Mouse (Mus musculus) embryonic facial prominence, embryonic 15.5 days (tissue): ENCODE results near the gene Tef. TPM values are rescaled to one million over a fixed set of nuclear protein-coding genes. Genes with fewer than 3 reads are reported as not detected.
A peak's percentile ranks its signal among the peaks of the same experiment; 100 is the strongest.

Source experiments
- ATAC-seq: fragments of 200-750 bp; cut with Nextera tagmentation; 2 replicates; pipeline ENCODE4 v1.8.0; 2017; ENCODE audit warnings: low read depth, moderate TSS enrichment; ENCODE audit not compliant: insufficient number of reproducible peaks, low FRiP score, low TSS enrichment
- H3K27ac ChIP-seq: fragments of 300-500 bp; sonication (generic); replicated peaks from 2 replicates; pipeline ENCODE4 v1.5.1; 2015; ENCODE audit warnings: mild to moderate bottlenecking, inconsistent platforms
- H3K27me3 ChIP-seq: fragments of 300-500 bp; sonication (generic); 2 replicates; pipeline ENCODE4 v1.6.1; 2015; ENCODE audit warnings: inconsistent platforms
- H3K36me3 ChIP-seq: fragments of 300-500 bp; sonication (generic); 2 replicates; pipeline ENCODE4 v1.6.1; 2015; ENCODE audit warnings: mild to moderate bottlenecking, inconsistent platforms
- H3K4me1 ChIP-seq: fragments of 300-500 bp; sonication (generic); 2 replicates; pipeline ENCODE4 v1.6.1; 2015; ENCODE audit warnings: inconsistent platforms
- H3K4me2 ChIP-seq: fragments of 300-500 bp; sonication (generic); replicated peaks from 2 replicates; pipeline ENCODE4 v1.6.1; 2015; ENCODE audit warnings: mild to moderate bottlenecking, inconsistent platforms
- H3K4me3 ChIP-seq: fragments of 300-500 bp; sonication (generic); replicated peaks from 2 replicates; pipeline ENCODE4 v1.5.1; 2015; ENCODE audit warnings: mild to moderate bottlenecking, inconsistent platforms
- H3K9ac ChIP-seq: fragments of 300-500 bp; sonication (generic); 2 replicates; pipeline ENCODE4 v1.6.1; 2015; ENCODE audit warnings: inconsistent platforms
- H3K9me3 ChIP-seq: fragments of 300-500 bp; sonication (generic); replicated peaks from 2 replicates; pipeline ENCODE4 v1.6.1; 2016; ENCODE audit warnings: inconsistent platforms
- WGBS: fragments of 180-500 bp; shearing (Covaris S2); methylation state at CpG from one replicate; pipeline ENCODE4 v1.1.7; 2015; 5-methylcytosine and 5-hydroxymethylcytosine counted together
- polyA plus RNA-seq: library from polyadenylated mRNA; unstranded; fragments of >200 nt; fragmentation: Nextera tagmentation; extraction: Ambion mirVana; gene quantifications from 2 replicates; pipeline ENCODE4 v1.2.1, GENCODE M21; 2015

Tef gene
- polyA plus RNA-seq, 1 experiment from 2014 or later, result 32.3 TPM

- ATAC-seq, result peak; percentile 1; the same call in 1 of the 2 replicates
- WGBS, result 1% methylated on average over 16 of the region's 26 CpGs
- no peaks in the 10 kb centered on the region for H3K9me3 ChIP-seq
- H3K9ac ChIP-seq, result peak overlapping the region; percentile 73
- peak overlapping the region; percentile 89 for H3K27ac ChIP-seq
- H3K4me2 ChIP-seq, result peak overlapping the region; percentile 79
- peaks cover 43% of the 10 kb centered on the region for H3K4me1 ChIP-seq
- peak overlapping the region; percentile 82 for H3K4me3 ChIP-seq
- H3K27me3 ChIP-seq, result no peaks in the 10 kb centered on the region
- H3K36me3 ChIP-seq, result peaks cover 17% of the 10 kb centered on the region
These were observed 9.4 kb downstream of the Tef start for GRCm38 (mm10) chr15:81811599-81811996.

GRCm38 (mm10) chr15:81812287-81812686 is 10.1 kb downstream of the Tef start:
- Histone ChIP-seq H3K36me3 (peaks cover 24% of the 10 kb centered on the region), H3K27ac (0 out of 2 replicates have a peak overlapping the region, but pooled peaks have one; percentile 44)

GRCm38 (mm10) chr15:81812696-81813631 is 10.7 kb downstream of the Tef start:
- H3K4me2 ChIP-seq, result peak overlapping the region; percentile 79
- no peaks in the 10 kb centered on the region for H3K9me3 ChIP-seq
- no peaks in the 10 kb centered on the region for H3K27me3 ChIP-seq
- H3K27ac ChIP-seq, result no peak overlapping the region
- WGBS, result 52% methylated on average over 7 of the region's 7 CpGs
- no peak overlapping the region; the same call in 1 of the 2 replicates for H3K9ac ChIP-seq
- H3K4me3 ChIP-seq, result peak overlapping the region; percentile 82
- H3K4me1 ChIP-seq, result peaks cover 43% of the 10 kb centered on the region
- ATAC-seq, result no peak
- peaks cover 30% of the 10 kb centered on the region for H3K36me3 ChIP-seq

More at GRCm38 (mm10) chr15:81812287-81812686, 10.1 kb downstream of the Tef start:
- peak overlapping the region; percentile 73 for H3K9ac ChIP-seq
- H3K4me3 ChIP-seq, result peak overlapping the region; percentile 82
- H3K9me3 ChIP-seq, result no peaks in the 10 kb centered on the region
- 43% methylated on average over 3 of the region's 3 CpGs for WGBS
- peak overlapping the region; percentile 79 for H3K4me2 ChIP-seq
- H3K27me3 ChIP-seq, result no peaks in the 10 kb centered on the region
- peaks cover 43% of the 10 kb centered on the region for H3K4me1 ChIP-seq
- no peak for ATAC-seq

- Histone ChIP-seq H3K9ac (no peak overlapping the region), H3K27ac (0 out of 2 replicates have a peak overlapping the region, but pooled peaks have one; percentile 11), H3K27me3 (no peaks in the 10 kb centered on the region), H3K9me3 (no peaks in the 10 kb centered on the region), H3K4me2 (no peak overlapping the region), H3K36me3 (peaks cover 40% of the 10 kb centered on the region), H3K4me3 (no peak overlapping the region), H3K4me1 (peaks cover 38% of the 10 kb centered on the region)
- no peak for ATAC-seq
- WGBS, result 61% methylated on average over 5 of the region's 5 CpGs
These were observed 11.9 kb downstream of the Tef start for GRCm38 (mm10) chr15:81813986-81814705.

GRCm38 (mm10) chr15:81814716-81815370 is 12.6 kb downstream of the Tef start:
- no peak overlapping the region for H3K4me2 ChIP-seq
- H3K9ac ChIP-seq, result no peak overlapping the region
- H3K27ac ChIP-seq, result no peak overlapping the region
- ATAC-seq, result no peak
- H3K36me3 ChIP-seq, result peaks cover 46% of the 10 kb centered on the region
- 87% methylated on average over 12 of the region's 12 CpGs for WGBS
- no peak overlapping the region for H3K4me3 ChIP-seq
- H3K4me1 ChIP-seq, result peaks cover 31% of the 10 kb centered on the region
- no peaks in the 10 kb centered on the region for H3K9me3 ChIP-seq
- no peaks in the 10 kb centered on the region for H3K27me3 ChIP-seq

GRCm38 (mm10) chr15:81818404-81818803 is 16.2 kb downstream of the Tef start:
- H3K9me3 ChIP-seq, result no peaks in the 10 kb centered on the region

GRCm38 (mm10) chr15:81822631-81823030 is 20.4 kb downstream of the Tef start:
- H3K27me3 ChIP-seq, result no peaks in the 10 kb centered on the region
- H3K4me3 ChIP-seq, result no peak overlapping the region
- no peak for ATAC-seq
- no peaks in the 10 kb centered on the region for H3K4me1 ChIP-seq
- no peak overlapping the region for H3K27ac ChIP-seq
- peaks cover 90% of the 10 kb centered on the region for H3K36me3 ChIP-seq
- no peaks in the 10 kb centered on the region for H3K9me3 ChIP-seq
- no peak overlapping the region for H3K4me2 ChIP-seq
- no peak overlapping the region for H3K9ac ChIP-seq
- WGBS, result 80% methylated on average over 3 of the region's 3 CpGs

More at GRCm38 (mm10) chr15:81818404-81818803, 16.2 kb downstream of the Tef start:
- ATAC-seq, result no peak
- Histone ChIP-seq H3K27ac (no peak overlapping the region), H3K4me1 (0 out of 2 replicates have a peak, but pooled peaks cover 6% of the 10 kb centered on the region), H3K4me2 (no peak overlapping the region), H3K4me3 (no peak overlapping the region), H3K27me3 (no peaks in the 10 kb centered on the region), H3K36me3 (peaks cover 76% of the 10 kb centered on the region), H3K9ac (no peak overlapping the region)
- WGBS, result 87% methylated on average over 3 of the region's 3 CpGs

- H3K9me3 ChIP-seq, result no peaks in the 10 kb centered on the region
- WGBS, result 83% methylated on average over 3 of the region's 3 CpGs
- no peaks in the 10 kb centered on the region for H3K4me1 ChIP-seq
- H3K27ac ChIP-seq, result no peak overlapping the region
- peaks cover 74% of the 10 kb centered on the region for H3K36me3 ChIP-seq
- H3K4me2 ChIP-seq, result no peak overlapping the region
- H3K27me3 ChIP-seq, result no peaks in the 10 kb centered on the region
- no peak overlapping the region for H3K4me3 ChIP-seq
- ATAC-seq, result no peak
- H3K9ac ChIP-seq, result no peak overlapping the region
These were observed 22.6 kb downstream of the Tef start for GRCm38 (mm10) chr15:81824832-81825231.

GRCm38 (mm10) chr15:81828426-81829207 is 26.4 kb downstream of the Tef start:
- no peak overlapping the region for H3K4me3 ChIP-seq
- WGBS, result 86% methylated on average over 7 of the region's 7 CpGs
- H3K27me3 ChIP-seq, result no peaks in the 10 kb centered on the region
- peaks cover 4% of the 10 kb centered on the region; the same call in 1 of the 2 replicates for H3K4me1 ChIP-seq
- H3K9ac ChIP-seq, result no peak overlapping the region
- H3K27ac ChIP-seq, result no peak overlapping the region
- ATAC-seq, result no peak
- H3K36me3 ChIP-seq, result peaks cover 41% of the 10 kb centered on the region
- no peaks in the 10 kb centered on the region for H3K9me3 ChIP-seq
- H3K4me2 ChIP-seq, result no peak overlapping the region

GRCm38 (mm10) chr15:81829208-81829580 is 27.0 kb downstream of the Tef start:
- Histone ChIP-seq H3K27me3 (no peaks in the 10 kb centered on the region), H3K4me2 (no peak overlapping the region), H3K36me3 (peaks cover 35% of the 10 kb centered on the region), H3K4me3 (no peak overlapping the region), H3K27ac (no peak overlapping the region), H3K4me1 (peaks cover 4% of the 10 kb centered on the region; the same call in 1 of the 2 replicates), H3K9me3 (no peaks in the 10 kb centered on the region), H3K9ac (no peak overlapping the region)
- 63% methylated on average over 2 of the region's 2 CpGs for WGBS
- no peak for ATAC-seq
